In genomic region chr2:90677007-90677406, GRCm38 (mm10) we compare ENCODE assay signal across 8 mouse cellular contexts. TPM values are rescaled to one million over a fixed set of nuclear protein-coding genes. Genes with fewer than 3 reads are reported as not detected.
DNase-seq lines count a peak whose midpoint lies in the region; ATAC-seq and TF ChIP-seq lines count a peak whose summit lies in the region.

Gene Nup160, plus strand, starts transcription at chr2:90677215.

- no peak for TF ChIP-seq CTCF in midbrain, postnatal 0 days (IDR thresholded peaks at IDR 0.05)

- no peaks in the 10 kb centered on the region for H3K4me1 ChIP-seq in midbrain, postnatal 0 days (ENCODE audit: insufficient read depth, low read length)

- intact Hi-C loops in gastrocnemius, postnatal 14 days (cut with DNase I; ENCODE audit: low total_unique reads) = loop anchor here (5.0 kb wide), 1 partner anchor 200 kb away; no protein-coding TSS in a partner anchor

- H3K36me3 ChIP-seq in midbrain, postnatal 0 days (ENCODE audit: insufficient read depth, low read length) = no peaks in the 10 kb centered on the region

- no peaks in the 10 kb centered on the region for H3K27me3 ChIP-seq in midbrain, postnatal 0 days (ENCODE audit: insufficient read depth, low read length)

- no peak within 1 kb of the TSS for H3K27ac ChIP-seq in midbrain, postnatal 0 days (ENCODE audit: low read depth, low read length)

- DNase-seq in layer of hippocampus, adult 8-10 months (ENCODE audit: low spot score in 2 of 2) = no peak
- DNase-seq in layer of hippocampus, adult 9-11 months = no peak
- DNase-seq in adrenal gland, postnatal 10 days = no peak
- no peak for DNase-seq in gastrocnemius, postnatal 14 days
- DNase-seq in left cerebral cortex, adult 8-10 months (ENCODE audit: low spot score in 2 of 2) = no peak
- no peak for DNase-seq in midbrain, postnatal 0 days (ENCODE audit: low spot score)
- no peak for DNase-seq in kidney, postnatal 14 days
- no peak for DNase-seq in kidney, postnatal 10 days

- H3K4me3 ChIP-seq in midbrain, postnatal 0 days (ENCODE audit: low read depth, low read length) = no peak within 1 kb of the TSS

- H3K4me2 ChIP-seq in midbrain, postnatal 0 days (ENCODE audit: low read depth, low read length, poor library complexity, severe bottlenecking) = no peak within 1 kb of the TSS

- H3K9me3 ChIP-seq in midbrain, postnatal 0 days (ENCODE audit: low read length) = no peaks in the 10 kb centered on the region

- 76% methylated on average over 8 of the region's 8 CpGs for WGBS in midbrain, postnatal 0 days

- no peak within 1 kb of the TSS for H3K9ac ChIP-seq in midbrain, postnatal 0 days (replicated peaks; ENCODE audit: low read length, poor library complexity, severe bottlenecking)

- ATAC-seq in midbrain, postnatal 0 days (ENCODE audit: low FRiP score) = no peak

RNA-seq across cellular contexts. Expression of gene Nup160, which starts in this region (rescaled TPM):
- total RNA-seq in layer of hippocampus, adult 8-10 months (2022) = 10 to 100 TPM; 17.8 to 27.1 (median 22.5) TPM
- total RNA-seq in adrenal gland, postnatal 10 days (2021) = 10 to 100 TPM; 17.7 to 25.7 TPM
- 10 to 100 TPM; 10.3 to 11.1 TPM for total RNA-seq in gastrocnemius, postnatal 14 days (2021)
- total RNA-seq in left cerebral cortex, adult 8-10 months (2022) = 10 to 100 TPM; 19.2 to 25.0 (median 20.2) TPM
- 16.2 and 20.9 TPM in 2 replicates for total RNA-seq in midbrain, postnatal 0 days (2014; rRNA removed)
- polyA plus RNA-seq in midbrain, postnatal 0 days (2015; fragmentation: Nextera tagmentation; extraction: Ambion mirVana) = 10.7 and 11.2 TPM in 2 replicates
